In genomic region chr12:80010220-80010619, GRCm38 (mm10) we compare ENCODE assay signal across 16 mouse cellular contexts.
DNase-seq lines count a peak whose midpoint lies in the region; ATAC-seq and TF ChIP-seq lines count a peak whose summit lies in the region.
"Had no signal": no experiment of that assay in that cellular context is flagged by ENCODE, and none has a peak within 500 bp of the region (broad histone marks: within the 10 kb centered on the region; RNA-seq: fewer than 3 reads in every experiment).

No protein-coding gene starts in this region.

- no peaks in the 10 kb centered on the region for H3K36me3 ChIP-seq in heart, embryonic 10.5 days
- H3K36me3 ChIP-seq in ES-E14 (ENCODE audit: control insufficient read depth, insufficient read depth, low read length, poor library complexity, severe bottlenecking): no peaks in the 10 kb centered on the region
- no peaks in the 10 kb centered on the region for H3K36me3 ChIP-seq in forebrain, postnatal 0 days (ENCODE audit: insufficient read depth)
- H3K36me3 ChIP-seq: embryonic facial prominence, embryonic 10.5 days; heart, embryonic 13.5 days had no signal

- no peaks in the 10 kb centered on the region for H3K27me3 ChIP-seq in heart, embryonic 10.5 days (ENCODE audit: insufficient read depth, poor library complexity, severe bottlenecking)
- H3K27me3 ChIP-seq in forebrain, postnatal 0 days (ENCODE audit: insufficient read depth, low read length): no peaks in the 10 kb centered on the region
- H3K27me3 ChIP-seq: forebrain, embryonic 13.5 days; heart, embryonic 13.5 days had no signal

- no peak overlapping the region for H3K4me3 ChIP-seq in heart, embryonic 10.5 days
- H3K4me3 ChIP-seq in ES-E14 (ENCODE audit: insufficient read depth in 1 of 2, low read depth in 1 of 2, low read length in 2 of 2, poor library complexity in 1 of 2, severe bottlenecking in 1 of 2): no peak overlapping the region
- H3K4me3 ChIP-seq in forebrain, postnatal 0 days (ENCODE audit: low read depth, low read length): no peak overlapping the region
- H3K4me3 ChIP-seq: embryonic facial prominence, embryonic 10.5 days; forebrain, embryonic 13.5 days; heart, embryonic 13.5 days had no signal

- 64% methylated on average over 2 of the region's 2 CpGs for WGBS in heart, embryonic 10.5 days
- 37% methylated on average over 2 of the region's 2 CpGs for WGBS in forebrain, postnatal 0 days

- H3K9me3 ChIP-seq in heart, embryonic 10.5 days: no peaks in the 10 kb centered on the region
- H3K9me3 ChIP-seq in ES-E14 (ENCODE audit: control insufficient read depth, insufficient read depth, low read depth, low read length): no peaks in the 10 kb centered on the region
- H3K9me3 ChIP-seq in forebrain, postnatal 0 days (ENCODE audit: low read length): no peaks in the 10 kb centered on the region
- H3K9me3 ChIP-seq: embryonic facial prominence, embryonic 10.5 days; forebrain, embryonic 13.5 days; heart, embryonic 13.5 days had no signal

- peak overlapping the region; percentile 8; the same call in 1 of the 2 replicates for H3K27ac ChIP-seq in heart, embryonic 10.5 days
- no peak overlapping the region; the same call in none of the 2 replicates for H3K27ac ChIP-seq in ES-E14 (ENCODE audit: insufficient read depth, low read depth, low read length, poor library complexity, severe bottlenecking)
- H3K27ac ChIP-seq in forebrain, postnatal 0 days (ENCODE audit: low read depth, low read length): no peak overlapping the region
- H3K27ac ChIP-seq: embryonic facial prominence, embryonic 10.5 days; forebrain, embryonic 13.5 days had no signal

- peaks cover 47% of the 10 kb centered on the region for H3K4me1 ChIP-seq in heart, embryonic 10.5 days
- peaks cover 8 to 16% of the 10 kb centered on the region in 2 experiments for H3K4me1 ChIP-seq in ES-E14 (ENCODE audit: control insufficient read depth in 2 of 2, insufficient read depth in 2 of 2, low read length in 2 of 2, poor library complexity in 1 of 2)
- H3K4me1 ChIP-seq in forebrain, postnatal 0 days (ENCODE audit: insufficient read depth): peaks cover 3% of the 10 kb centered on the region; the same call in 1 of the 2 replicates

- TF ChIP-seq CTCF in forebrain, postnatal 0 days (IDR thresholded peaks at IDR 0.05; ENCODE audit: low read depth): no peak

- no peak overlapping the region for H3K4me2 ChIP-seq in forebrain, postnatal 0 days (ENCODE audit: low read depth)
- H3K4me2 ChIP-seq: forebrain, embryonic 13.5 days; heart, embryonic 13.5 days had no signal

- ATAC-seq in granulocyte monocyte progenitor cell, adult 5-6 weeks (replicated peaks; ENCODE audit: poor library complexity, severe bottlenecking): peak; percentile 35
- ATAC-seq in forebrain, postnatal 0 days: no peak
- ATAC-seq: forebrain, embryonic 13.5 days; hindbrain, embryonic 16.5 days; inflammation-experienced regulatory T-cells, adult 6 months had no signal

- H3K9ac ChIP-seq in ES-E14 (ENCODE audit: insufficient read depth, low read depth, low read length, poor library complexity, severe bottlenecking): no peak overlapping the region
- H3K9ac ChIP-seq in forebrain, postnatal 0 days: no peak overlapping the region
- H3K9ac ChIP-seq: forebrain, embryonic 13.5 days; heart, embryonic 13.5 days had no signal

- in situ Hi-C loops in ES-E14 (cut with MboI; ENCODE audit: low sequenced_read_pairs in 2 of 2, unreplicated experiment in 2 of 2): no loop called here

- no peak for DNase-seq in heart, embryonic 10.5 days (ENCODE audit: low spot score)
- DNase-seq in heart, adult 11 months: no peak
- peak; percentile 71 for DNase-seq in ES-E14 (ENCODE audit: low read depth, low spot score)
- DNase-seq in forebrain, postnatal 0 days: no peak
- no peak for DNase-seq in adrenal gland, adult 2 months
- DNase-seq in cerebellum, postnatal 10 days: no peak
- DNase-seq: adrenal gland, postnatal 14 days; cerebellum, adult 18-20 months; cerebellum, adult 9-11 months; heart, postnatal 36 days had no signal

TF ChIP-seq in ES-E14, 5 proteins besides CTCF, POLR2A, EP300 and RAD21:
- TF ChIP-seq MAFK (IDR thresholded peaks at IDR 0.05; ENCODE audit: insufficient read depth, low read depth, low read length) (no peak; the same call in 1 of the 2 replicates), ZNF384 (IDR thresholded peaks at IDR 0.05; ENCODE audit: low read depth, low read length) (no peak)
